Mouse (Mus musculus) embryonic facial prominence, embryonic 11.5 days (tissue): ENCODE measurements around the gene Olfr178. TPM values are rescaled to one million over a fixed set of nuclear protein-coding genes. Genes with fewer than 3 reads are reported as not detected.

Source experiments
- ATAC-seq: fragments of 200-750 bp; cut with Nextera tagmentation; replicated peaks from 2 replicates; pipeline ENCODE4 v1.8.0; 2017; ENCODE audit warnings: low read depth; ENCODE audit not compliant: insufficient number of reproducible peaks, low FRiP score, low TSS enrichment
- DNase-seq: peaks from one replicate; pipeline ENCODE4 v3.0.0-alpha.2; 2015; ENCODE audit warnings: low spot score
- H3K27ac ChIP-seq: fragments of 300-500 bp; sonication (generic); replicated peaks from 2 replicates; pipeline ENCODE4 v1.5.1; 2014; ENCODE audit warnings: mild to moderate bottlenecking, low read depth, low read length, control low read depth
- H3K27me3 ChIP-seq: fragments of 300-500 bp; sonication (generic); 2 replicates; pipeline ENCODE4 v1.6.1; 2014; ENCODE audit warnings: mild to moderate bottlenecking, low read length, moderate library complexity, mixed read lengths; ENCODE audit not compliant: control insufficient read depth, insufficient read depth
- H3K36me3 ChIP-seq: fragments of 300-500 bp; sonication (generic); replicated peaks from 2 replicates; pipeline ENCODE4 v1.6.1; 2014; ENCODE audit warnings: low read depth, mild to moderate bottlenecking, low read length, moderate library complexity, mixed read lengths; ENCODE audit not compliant: control insufficient read depth, insufficient read depth
- H3K4me1 ChIP-seq: fragments of 300-500 bp; sonication (generic); 2 replicates; pipeline ENCODE4 v1.6.1; 2014; ENCODE audit warnings: low read length, mixed read lengths; ENCODE audit not compliant: control insufficient read depth, insufficient read depth
- H3K4me2 ChIP-seq: fragments of 300-500 bp; sonication (generic); 2 replicates; pipeline ENCODE4 v1.6.1; 2014; ENCODE audit warnings: low read depth, mild to moderate bottlenecking, control low read depth, low read length, moderate library complexity
- H3K4me3 ChIP-seq: fragments of 300-500 bp; sonication (generic); 2 replicates; pipeline ENCODE4 v1.5.1; 2014; ENCODE audit warnings: low read depth, low read length, control low read depth
- H3K9ac ChIP-seq: fragments of 300-500 bp; sonication (generic); replicated peaks from 2 replicates; pipeline ENCODE4 v1.6.1; 2014; ENCODE audit warnings: mild to moderate bottlenecking, control low read depth, low read length
- H3K9me3 ChIP-seq: fragments of 300-500 bp; sonication (generic); replicated peaks from 2 replicates; pipeline ENCODE4 v1.6.1; 2016; ENCODE audit warnings: mild to moderate bottlenecking, low read length, inconsistent platforms, mixed read lengths; ENCODE audit not compliant: control insufficient read depth
- WGBS: fragments of 180-500 bp; shearing (Covaris S2); extraction: QIAGEN DNeasy Blood & Tissue Kit; methylation state at CpG from one replicate; pipeline ENCODE4 v1.1.7; 2014; 5-methylcytosine and 5-hydroxymethylcytosine counted together
- polyA plus RNA-seq: library from polyadenylated mRNA; unstranded; fragments of >200 nt; fragmentation: Nextera tagmentation; extraction: Ambion mirVana; gene quantifications from 2 replicates; pipeline ENCODE4 v1.2.1, GENCODE M21; 2014

Gene Olfr178
- not detected in 2 replicates for polyA plus RNA-seq

- no peak within 1 kb of the TSS for H3K27ac ChIP-seq
Observed at GRCm38 (mm10) chr16:58891963-58892362, at the start of gene Olfr178. TSS of gene Olfr178 (minus strand) at chr16:58892063.

DNA sequence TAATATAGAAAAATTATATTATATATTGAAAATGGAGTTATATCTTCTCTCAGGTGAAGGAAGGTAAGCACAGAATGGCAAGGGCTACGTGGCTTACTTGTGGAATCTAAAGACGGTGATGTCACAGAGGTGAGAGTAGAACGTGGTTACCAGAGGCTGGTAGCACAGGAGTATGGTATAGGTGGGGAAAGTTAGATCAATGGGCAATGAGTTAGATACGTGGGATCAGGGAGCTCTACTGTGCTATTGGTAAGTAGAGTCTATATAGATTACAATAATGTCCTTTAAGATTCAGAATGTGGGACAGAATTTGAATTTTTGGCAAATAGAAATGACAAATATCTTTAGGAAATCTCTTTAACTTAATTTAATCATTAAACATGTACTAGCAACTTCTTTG is 37.4 kb upstream of the Olfr178 start, which contains the start of gene Olfr180:
TSS of gene Olfr180 (minus strand) at position 101 of the 400 bp plus-strand sequence.
- ATAC-seq (no peak), DNase-seq (no peak)
- Histone ChIP-seq H3K36me3 (no peaks in the 10 kb centered on the region), H3K4me2 (no peak within 1 kb of the TSS), H3K9me3 (no peaks in the 10 kb centered on the region), H3K27me3 (no peaks in the 10 kb centered on the region), H3K27ac (no peak within 1 kb of the TSS), H3K9ac (no peak within 1 kb of the TSS), H3K4me3 (no peak within 1 kb of the TSS), H3K4me1 (no peaks in the 10 kb centered on the region)
- WGBS: 84% methylated on average over 4 of the region's 4 CpGs

More at GRCm38 (mm10) chr16:58891963-58892362, at the start of gene Olfr178:
- H3K4me2 ChIP-seq: no peak within 1 kb of the TSS
- H3K4me1 ChIP-seq: no peaks in the 10 kb centered on the region
- DNase-seq (no peak), ATAC-seq (no peak)
- WGBS: 88% methylated on average over 3 of the region's 3 CpGs
- no peaks in the 10 kb centered on the region for H3K9me3 ChIP-seq
- H3K4me3 ChIP-seq: no peak within 1 kb of the TSS
- no peak within 1 kb of the TSS for H3K9ac ChIP-seq
- H3K36me3 ChIP-seq: no peaks in the 10 kb centered on the region
- H3K27me3 ChIP-seq: no peaks in the 10 kb centered on the region

DNA sequence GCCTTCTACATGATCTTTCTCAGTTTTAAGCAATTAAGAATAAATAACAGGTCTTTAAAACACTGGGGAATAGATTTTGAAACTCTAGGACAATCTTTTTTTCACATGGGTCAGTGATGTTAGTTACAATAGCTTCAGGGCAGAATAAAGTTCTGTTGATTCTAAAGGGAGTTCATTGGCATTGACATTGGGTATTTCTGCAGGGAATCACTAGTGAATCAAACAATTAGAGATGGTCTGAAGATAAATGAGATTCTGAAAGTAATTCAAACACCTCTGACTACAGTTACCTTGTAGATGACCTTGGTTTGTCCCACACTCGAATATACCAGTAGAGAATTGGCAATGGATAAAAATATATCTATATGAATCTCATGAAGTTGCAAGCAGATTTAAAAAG is 36.8 kb upstream of the Olfr178 start, which contains the start of gene Olfr181:
TSS of gene Olfr181 (minus strand) at position 101 of the 400 bp plus-strand sequence.
- WGBS: 69% methylated on average over 1 of the region's 1 CpGs
- no peaks in the 10 kb centered on the region for H3K36me3 ChIP-seq
- H3K4me2 ChIP-seq: no peak within 1 kb of the TSS
- H3K9ac ChIP-seq: no peak within 1 kb of the TSS
- H3K27ac ChIP-seq: no peak within 1 kb of the TSS
- no peaks in the 10 kb centered on the region for H3K4me1 ChIP-seq
- H3K9me3 ChIP-seq: no peaks in the 10 kb centered on the region
- H3K4me3 ChIP-seq: no peak within 1 kb of the TSS
- no peak for ATAC-seq
- no peaks in the 10 kb centered on the region for H3K27me3 ChIP-seq
- no peak for DNase-seq

DNA sequence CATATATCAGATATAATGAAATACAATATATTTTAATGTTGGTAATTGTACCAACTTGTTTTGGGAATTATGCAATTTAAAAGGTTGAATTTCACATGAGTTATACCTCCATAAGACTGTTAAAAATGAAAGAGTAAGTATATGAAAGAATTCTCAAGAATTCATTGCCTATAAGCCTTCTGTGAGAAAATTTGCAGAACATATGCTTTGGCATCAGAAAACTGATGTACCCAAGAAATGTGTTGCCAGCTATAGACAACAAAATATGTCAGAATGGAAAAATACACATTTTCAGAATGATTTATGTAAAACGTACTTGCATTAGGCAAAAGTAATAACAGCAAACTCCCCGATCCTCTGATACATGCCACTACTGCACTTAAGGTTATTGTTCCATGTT is 7.4 kb downstream of the Olfr178 start:
- H3K9me3 ChIP-seq: no peaks in the 10 kb centered on the region
- no peaks in the 10 kb centered on the region for H3K36me3 ChIP-seq
- H3K4me1 ChIP-seq: no peaks in the 10 kb centered on the region
- H3K9ac ChIP-seq: no peak overlapping the region
- 89% methylated on average over 2 of the region's 2 CpGs for WGBS
- no peak for DNase-seq
- no peak overlapping the region for H3K27ac ChIP-seq
- no peaks in the 10 kb centered on the region for H3K27me3 ChIP-seq
- H3K4me2 ChIP-seq: no peak overlapping the region
- H3K4me3 ChIP-seq: no peak overlapping the region
- no peak for ATAC-seq

DNA sequence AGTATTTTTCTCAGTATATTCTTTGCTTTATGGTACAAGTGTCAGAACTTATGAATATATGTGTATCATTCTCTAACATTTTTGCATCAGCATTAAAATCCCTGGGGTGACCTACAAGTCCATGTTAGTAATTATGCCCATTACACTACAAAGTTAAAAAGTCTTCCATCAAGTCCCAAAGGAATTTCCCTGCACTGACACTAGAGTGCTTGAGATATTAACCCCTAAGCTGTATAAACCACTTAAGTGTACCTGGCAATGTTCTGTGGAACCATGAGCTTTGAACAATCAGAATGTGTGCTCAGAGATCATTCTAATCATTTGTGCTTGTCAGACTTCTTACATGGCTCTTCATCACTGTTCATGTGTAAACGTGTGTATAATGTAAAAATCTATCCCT is 17.2 kb downstream of the Olfr178 start, which contains the start of gene Olfr177:
TSS of gene Olfr177 (minus strand) at position 101 of the 400 bp plus-strand sequence.
- no peak within 1 kb of the TSS for H3K27ac ChIP-seq
- ATAC-seq (no peak), DNase-seq (no peak)
- no peaks in the 10 kb centered on the region for H3K4me1 ChIP-seq
- no peaks in the 10 kb centered on the region for H3K36me3 ChIP-seq
- H3K9me3 ChIP-seq: no peaks in the 10 kb centered on the region
- H3K9ac ChIP-seq: no peak within 1 kb of the TSS
- WGBS: 66% methylated on average over 1 of the region's 1 CpGs
- no peaks in the 10 kb centered on the region for H3K27me3 ChIP-seq
- H3K4me2 ChIP-seq: no peak within 1 kb of the TSS
- H3K4me3 ChIP-seq: no peak within 1 kb of the TSS

DNA sequence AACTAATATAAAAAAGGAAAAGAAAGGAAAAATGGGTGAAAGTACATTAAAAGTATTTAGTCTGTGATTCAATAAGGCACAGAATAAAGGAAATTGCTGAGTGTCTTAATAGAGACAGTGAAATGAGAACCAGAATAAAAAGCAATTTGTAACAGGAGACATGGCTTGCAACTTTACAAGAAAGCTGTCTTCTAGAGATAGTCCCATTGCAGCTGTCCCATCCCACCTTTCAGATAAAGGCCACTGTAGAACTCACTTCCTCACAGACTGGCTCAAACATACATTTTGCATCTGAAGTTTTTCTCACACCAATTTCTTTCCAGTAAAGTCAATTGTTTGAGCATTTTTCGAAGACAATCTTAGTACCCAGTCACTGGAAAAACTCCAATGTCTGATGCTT is 30.4 kb downstream of the Olfr178 start:
- Histone ChIP-seq H3K36me3 (no peaks in the 10 kb centered on the region), H3K27ac (no peak overlapping the region), H3K27me3 (no peaks in the 10 kb centered on the region), H3K9me3 (no peaks in the 10 kb centered on the region), H3K9ac (no peak overlapping the region), H3K4me1 (no peaks in the 10 kb centered on the region), H3K4me2 (no peak overlapping the region), H3K4me3 (no peak overlapping the region)
- no peak for ATAC-seq
- DNase-seq: no peak
- 85% methylated on average over 1 of the region's 1 CpGs for whole genome bisulfite sequencing

- H3K36me3 ChIP-seq: no peaks in the 10 kb centered on the region
- H3K4me3 ChIP-seq: no peak overlapping the region
- no peak overlapping the region for H3K9ac ChIP-seq
- no peak for DNase-seq
- no peaks in the 10 kb centered on the region for H3K4me1 ChIP-seq
- ATAC-seq: no peak
- H3K27me3 ChIP-seq: no peaks in the 10 kb centered on the region
- no peaks in the 10 kb centered on the region for H3K9me3 ChIP-seq
- no peak overlapping the region for H3K4me2 ChIP-seq
- 93% methylated on average over 2 of the region's 2 CpGs for WGBS
- no peak overlapping the region for H3K27ac ChIP-seq
Observed at GRCm38 (mm10) chr16:58860032-58860737, 31.7 kb downstream of the Olfr178 start.
